Mouse (Mus musculus) cerebellum, adult 9-11 months (tissue): ENCODE data around the gene Adamtsl2.
A peak's percentile ranks its signal among the peaks of the same experiment; 100 is the strongest.

Source experiments
- DNase-seq: peaks from one replicate; pipeline ENCODE4 v3.0.0; 2022

The Adamtsl2 gene

DNA sequence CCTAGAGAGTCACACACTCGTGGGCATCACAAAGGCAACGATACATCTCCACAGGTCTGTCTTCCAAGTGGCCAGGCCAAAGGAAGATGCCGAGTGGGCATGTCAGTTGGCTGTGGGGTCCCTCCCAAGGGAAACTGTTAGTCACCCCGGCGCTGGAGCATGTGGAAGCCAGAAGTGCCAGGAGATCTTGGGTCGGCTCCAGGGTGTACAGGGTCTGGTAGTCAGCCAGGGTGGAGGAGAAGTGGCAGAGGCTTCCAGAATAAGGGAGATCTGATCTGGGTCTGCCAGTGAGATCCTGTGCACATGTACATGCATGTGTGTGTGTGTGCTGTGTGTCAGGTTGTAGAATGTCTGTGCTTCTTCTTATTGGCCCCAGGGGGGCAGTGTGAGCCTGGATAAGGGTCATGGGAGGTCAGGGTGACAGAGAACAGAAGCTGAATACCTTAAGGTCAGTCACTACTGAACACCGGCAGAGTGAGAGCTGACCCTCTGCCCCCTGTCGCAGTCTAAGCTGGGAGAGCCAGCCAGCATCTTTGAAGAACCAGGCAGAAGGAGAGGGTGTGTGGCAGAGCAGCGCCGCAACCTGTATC lies 1.4 kb upstream of the Adamtsl2 start:
- DNase-seq: no peak

DNA sequence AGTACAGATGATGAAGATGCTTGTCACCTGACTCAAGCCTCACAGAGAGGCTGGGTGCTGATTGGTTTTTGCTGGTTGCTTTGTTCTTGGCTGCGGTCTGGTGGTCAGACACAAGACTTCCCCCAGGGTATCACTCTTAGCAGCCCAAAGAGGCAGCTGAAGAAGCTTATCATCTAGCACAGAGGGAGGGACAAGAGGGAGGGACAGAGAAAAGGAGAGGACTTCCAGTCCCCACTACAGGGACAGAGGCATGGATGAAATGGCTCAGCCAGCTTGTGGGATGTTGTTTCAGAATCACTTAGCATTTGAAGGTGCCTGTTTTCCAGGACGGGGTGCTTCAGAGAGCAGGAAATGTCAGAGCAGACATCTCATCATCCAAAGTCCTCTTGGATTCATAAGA lies 867 bp upstream of the Adamtsl2 start:
- no peak for DNase-seq

DNA sequence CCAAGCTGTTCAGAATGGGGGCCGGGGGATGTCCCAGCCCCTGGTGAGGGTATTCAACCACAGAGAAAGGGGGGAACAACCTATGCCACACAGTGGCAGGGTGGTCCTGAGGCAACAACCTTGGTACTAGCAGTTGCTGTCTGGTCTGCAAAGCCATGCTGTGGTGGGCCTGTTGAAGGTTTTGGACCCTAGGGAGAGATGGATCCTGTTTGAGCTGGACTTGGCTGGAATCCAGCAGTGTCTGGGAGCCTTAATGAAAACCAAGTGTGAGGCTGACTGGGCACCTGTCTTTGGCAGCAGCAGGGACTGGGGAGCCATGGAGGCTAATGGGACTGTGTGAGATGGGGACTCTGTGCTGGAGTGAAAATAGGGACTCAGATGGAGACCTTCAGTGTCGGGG lies 470 bp downstream of the Adamtsl2 start:
- no peak for DNase-seq

DNA sequence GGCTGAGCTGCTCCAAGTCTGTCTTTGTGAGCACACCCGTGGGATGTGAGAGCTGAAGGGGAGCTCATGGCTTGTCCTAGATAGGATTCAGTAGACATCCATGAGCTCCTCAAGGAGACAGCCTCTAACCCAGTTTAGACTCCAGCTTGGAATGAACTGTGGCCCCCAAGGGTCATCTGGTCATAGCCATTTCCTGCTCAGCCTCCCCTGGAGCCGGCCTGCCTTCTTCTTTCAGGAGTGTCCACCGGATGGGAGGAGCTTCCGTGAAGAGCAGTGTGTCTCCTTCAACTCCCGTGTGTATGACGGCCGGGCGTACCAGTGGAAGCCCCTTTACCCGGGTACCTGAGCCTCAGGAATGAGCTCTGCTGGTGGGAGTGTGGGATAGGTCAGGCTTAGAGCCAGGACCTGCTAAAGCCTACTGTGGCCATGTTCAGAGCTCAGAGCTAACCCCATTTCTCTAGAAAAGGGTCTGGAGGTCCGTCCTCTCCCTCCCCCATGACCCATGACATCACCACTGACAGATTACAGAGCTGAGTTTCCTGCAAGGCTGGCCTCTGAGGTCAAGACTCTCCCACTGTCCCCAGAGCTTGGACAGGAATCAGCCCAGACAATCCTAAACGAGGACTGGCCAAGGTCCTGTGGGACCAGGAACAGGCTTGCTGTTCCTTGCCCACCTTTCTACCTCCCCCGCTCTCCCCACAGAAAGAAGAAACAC lies 4.7 kb downstream of the Adamtsl2 start:
- no peak for DNase-seq

GRCm38 (mm10) chr2:27084963-27085362 lies 5.8 kb downstream of the Adamtsl2 start:
- no peak for DNase-seq

DNA sequence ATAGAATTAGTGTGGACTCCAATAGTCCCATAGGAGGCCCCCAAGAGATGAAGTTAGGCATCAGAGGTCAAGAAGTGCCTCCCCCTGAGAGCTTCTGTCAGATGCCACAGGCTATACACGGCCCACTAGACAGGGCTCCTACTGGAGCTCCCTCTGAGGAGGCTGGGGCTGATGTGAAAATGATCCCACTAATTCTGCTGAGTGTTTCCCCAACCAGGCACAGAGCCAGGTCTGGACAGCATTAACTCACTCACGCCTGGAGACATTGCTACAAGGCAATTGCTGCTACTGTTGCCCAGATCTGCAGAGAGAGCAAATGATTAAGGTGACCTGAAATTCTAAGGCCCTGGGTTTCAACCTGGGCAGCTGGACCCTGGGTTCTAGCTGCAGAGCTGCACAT lies 6.6 kb downstream of the Adamtsl2 start:
- DNase-seq: no peak

GRCm38 (mm10) chr2:27086483-27087010 lies 7.4 kb downstream of the Adamtsl2 start:
- DNase-seq: no peak

- DNase-seq: no peak
Measured at GRCm38 (mm10) chr2:27087581-27087980, 8.4 kb downstream of the Adamtsl2 start.

DNA sequence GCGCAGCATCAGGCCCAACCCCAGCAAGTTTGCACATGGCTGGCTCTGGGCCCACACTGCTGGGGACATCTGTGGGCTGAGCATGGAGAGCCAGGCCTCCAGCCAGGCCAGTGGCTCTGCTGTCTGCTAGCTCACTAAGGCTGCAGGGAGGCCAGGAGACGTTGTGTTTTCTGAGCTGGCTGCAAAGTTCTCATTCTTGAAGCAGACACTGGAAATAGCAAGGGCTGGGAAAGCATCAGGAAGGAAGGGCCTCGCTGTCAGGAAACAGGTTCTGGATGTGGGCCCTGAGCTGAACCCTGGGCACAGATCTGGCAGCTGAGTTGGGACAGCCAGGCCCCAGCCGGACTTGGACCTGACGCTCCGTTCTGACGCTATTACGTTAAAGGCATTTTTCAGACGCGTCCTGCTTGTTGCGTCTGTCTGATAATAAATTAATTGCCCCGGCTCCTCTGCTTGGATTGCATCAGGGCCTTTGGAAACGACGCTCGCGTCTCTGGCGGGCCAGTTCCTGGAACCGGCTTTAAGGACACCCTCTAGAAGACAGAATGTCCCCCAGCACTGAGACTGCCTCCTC lies 9.0 kb downstream of the Adamtsl2 start:
- no peak for DNase-seq

GRCm38 (mm10) chr2:27088700-27089099 lies 9.5 kb downstream of the Adamtsl2 start:
- DNase-seq: no peak

DNA sequence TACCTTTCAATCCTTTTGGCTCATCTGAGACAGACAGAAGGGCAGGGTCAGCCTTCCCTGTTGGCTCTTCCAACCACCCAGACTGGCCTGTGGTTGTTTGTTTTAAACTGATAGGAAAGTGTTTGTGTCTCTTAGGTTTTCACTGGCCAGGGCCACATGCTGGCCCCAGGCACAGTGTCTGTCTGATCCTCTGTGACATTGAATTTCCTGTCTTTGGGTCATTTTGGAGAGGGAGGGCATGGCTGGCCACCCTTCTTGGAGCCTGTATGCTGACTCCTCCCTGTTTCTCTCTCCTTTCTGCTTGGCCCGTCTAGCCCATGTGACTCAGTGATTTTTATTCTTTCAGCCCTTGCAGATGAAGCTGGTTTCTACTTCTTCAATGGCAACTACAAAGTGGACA lies 10.1 kb downstream of the Adamtsl2 start:
- DNase-seq: no peak

- DNase-seq: no peak
Measured at GRCm38 (mm10) chr2:27095178-27095577, 16.0 kb downstream of the Adamtsl2 start.

DNA sequence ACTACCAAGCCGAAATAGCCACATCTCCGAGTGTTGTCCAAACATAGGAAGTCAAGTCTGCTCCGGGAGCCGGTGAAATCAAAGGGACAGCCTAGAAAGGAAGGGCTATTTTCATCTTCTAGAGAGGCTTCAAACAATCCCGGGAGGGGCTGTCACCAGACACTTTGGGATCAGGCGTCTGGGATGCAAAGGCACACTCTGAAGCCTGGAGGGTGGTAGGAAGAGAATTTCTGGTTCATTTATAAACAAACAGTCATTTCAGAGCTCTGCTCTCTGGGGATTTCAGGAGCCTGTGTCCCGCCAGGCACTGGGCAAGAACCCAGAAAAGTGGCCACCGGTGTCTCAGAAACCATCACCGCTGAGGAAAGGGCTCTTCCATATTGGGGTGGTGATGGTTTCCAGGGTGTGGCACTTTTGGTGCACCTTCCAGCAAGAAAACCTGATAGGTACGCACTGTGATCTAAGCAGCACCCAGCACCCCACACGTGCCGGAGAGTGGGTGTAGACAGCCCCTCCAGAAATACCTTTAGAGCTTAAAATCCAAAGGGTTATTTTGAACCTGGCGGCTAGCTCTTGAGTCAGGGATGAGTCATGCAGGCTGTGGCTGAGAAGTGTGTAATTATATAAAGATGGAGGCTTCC lies 17.3 kb downstream of the Adamtsl2 start:
- no peak for DNase-seq

DNA sequence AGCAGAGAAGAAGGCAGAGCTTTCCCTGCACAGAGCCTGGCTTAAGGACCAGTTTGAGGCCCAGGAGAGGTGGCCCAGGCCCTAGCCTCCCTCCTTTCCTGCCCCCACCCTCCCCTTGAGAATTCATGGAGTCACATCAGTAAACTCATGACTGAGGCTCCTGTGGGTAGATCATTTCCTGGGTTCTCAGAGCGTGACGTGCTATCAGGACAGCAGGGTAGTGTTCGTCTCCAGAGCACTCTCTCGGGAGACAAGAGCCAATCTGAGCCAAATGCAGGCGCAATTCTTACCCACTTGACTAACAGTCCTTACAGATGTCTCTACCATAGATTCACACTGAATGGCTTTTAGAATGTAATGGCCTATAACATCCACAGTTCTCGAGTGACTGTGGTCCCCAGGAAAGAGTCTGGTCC lies 18.1 kb downstream of the Adamtsl2 start:
- DNase-seq: no peak

- DNase-seq: no peak
Measured at GRCm38 (mm10) chr2:27097776-27098175, 18.6 kb downstream of the Adamtsl2 start.

- DNase-seq: no peak
Measured at GRCm38 (mm10) chr2:27103554-27103953, 24.4 kb downstream of the Adamtsl2 start.

- DNase-seq: no peak
Measured at GRCm38 (mm10) chr2:27106816-27107215, 27.6 kb downstream of the Adamtsl2 start.

DNA sequence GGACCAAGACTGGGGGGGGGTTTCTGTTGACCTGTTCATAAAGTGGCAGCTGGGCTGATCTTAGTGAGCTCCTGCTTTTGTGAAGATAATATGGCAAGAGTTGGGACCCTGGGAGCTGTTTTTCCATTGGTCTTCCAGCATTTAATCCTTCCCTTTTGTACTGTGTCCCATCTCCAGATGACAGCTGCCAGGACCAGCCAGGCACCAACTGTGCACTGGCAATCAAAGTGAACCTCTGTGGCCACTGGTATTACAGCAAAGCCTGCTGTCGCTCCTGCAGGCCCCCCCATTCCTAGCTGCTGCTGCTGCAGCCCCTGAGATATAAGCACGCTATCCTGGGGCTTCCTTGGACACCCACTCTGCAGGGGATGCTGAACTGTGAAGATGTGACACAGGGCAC lies 29.0 kb downstream of the Adamtsl2 start:
- no peak for DNase-seq

DNA sequence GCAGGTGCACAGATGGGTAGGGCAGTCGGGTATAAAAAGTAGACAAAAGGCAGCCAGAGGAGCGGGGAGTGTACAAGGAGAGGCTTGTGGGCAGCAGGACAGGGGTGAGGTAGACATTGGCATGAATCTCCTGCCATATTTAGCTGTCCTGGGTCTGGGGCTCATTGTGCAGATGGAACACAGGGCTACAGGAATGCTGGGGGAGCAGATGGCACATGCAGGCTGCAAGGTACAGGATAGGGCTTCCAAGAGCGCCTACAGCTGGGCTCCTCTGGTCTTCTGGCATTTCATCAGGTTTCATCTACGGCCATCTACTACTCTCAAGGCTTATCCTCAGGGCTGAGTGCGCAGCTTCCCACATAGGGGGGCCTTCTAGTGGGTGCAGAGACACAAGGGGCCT lies 29.9 kb downstream of the Adamtsl2 start:
- peak; percentile 83 for DNase-seq

DNA sequence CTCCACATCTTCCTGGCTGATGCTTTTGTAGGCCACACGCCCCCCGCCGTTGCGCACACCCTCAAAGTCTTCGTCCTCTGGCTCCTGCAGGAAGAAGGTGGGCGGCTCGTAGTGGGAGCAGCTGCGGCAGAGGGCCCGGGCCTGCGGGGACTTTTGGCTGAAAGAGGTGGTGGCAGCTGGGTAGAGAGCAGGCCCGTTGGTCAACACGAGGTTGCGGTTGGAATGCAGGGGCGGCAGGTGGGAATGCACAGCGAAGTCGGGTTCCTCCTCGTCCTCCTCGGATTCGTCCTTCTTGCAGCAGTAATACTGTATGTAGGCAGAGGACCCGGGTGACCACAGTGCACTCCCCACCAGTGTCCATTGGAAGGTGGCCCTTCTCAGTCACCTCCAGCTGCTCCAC lies 33.4 kb downstream of the Adamtsl2 start:
- DNase-seq: no peak

- no peak for DNase-seq
Measured at GRCm38 (mm10) chr2:27114169-27114568, 35.0 kb downstream of the Adamtsl2 start.

DNA sequence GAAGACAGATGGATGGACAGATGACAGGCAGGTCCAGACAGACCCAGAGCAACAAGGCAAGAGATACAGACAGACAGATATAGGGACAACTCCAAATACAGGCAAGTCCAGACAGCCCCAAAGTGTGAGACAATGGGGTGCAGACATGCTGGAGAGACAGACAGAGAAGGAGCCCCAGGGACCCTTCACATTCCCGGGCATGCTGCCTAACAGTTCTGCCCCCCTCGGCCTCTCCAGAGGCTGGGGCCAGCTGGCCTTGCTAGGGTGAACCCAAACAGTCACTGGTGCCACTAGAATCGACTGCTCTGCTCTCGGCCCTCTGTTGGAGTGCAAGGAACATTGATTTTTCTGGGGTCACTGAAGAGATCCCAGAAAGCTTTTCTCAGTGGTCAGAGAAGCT lies 39.3 kb downstream of the Adamtsl2 start:
- DNase-seq: no peak

DNA sequence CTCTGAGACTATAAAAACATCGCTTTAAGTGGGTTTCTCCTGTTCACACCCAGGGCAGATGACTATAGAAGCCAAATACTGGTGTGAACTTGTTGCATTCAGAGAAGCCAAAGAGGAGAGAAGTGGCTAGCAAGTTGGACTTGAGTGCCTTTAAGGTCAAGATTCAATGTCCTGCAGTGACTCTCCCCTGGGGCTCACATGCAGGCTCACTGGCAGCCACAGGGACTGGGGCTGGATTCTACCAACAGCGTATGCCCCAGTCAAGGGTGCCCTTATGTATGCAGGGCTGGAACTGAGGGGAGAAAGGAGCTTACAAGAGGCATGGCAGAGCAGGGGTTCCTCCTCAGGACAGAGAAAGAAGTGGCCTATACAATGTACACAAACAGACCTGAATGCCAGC lies 40.6 kb downstream of the Adamtsl2 start:
- DNase-seq: no peak

DNA sequence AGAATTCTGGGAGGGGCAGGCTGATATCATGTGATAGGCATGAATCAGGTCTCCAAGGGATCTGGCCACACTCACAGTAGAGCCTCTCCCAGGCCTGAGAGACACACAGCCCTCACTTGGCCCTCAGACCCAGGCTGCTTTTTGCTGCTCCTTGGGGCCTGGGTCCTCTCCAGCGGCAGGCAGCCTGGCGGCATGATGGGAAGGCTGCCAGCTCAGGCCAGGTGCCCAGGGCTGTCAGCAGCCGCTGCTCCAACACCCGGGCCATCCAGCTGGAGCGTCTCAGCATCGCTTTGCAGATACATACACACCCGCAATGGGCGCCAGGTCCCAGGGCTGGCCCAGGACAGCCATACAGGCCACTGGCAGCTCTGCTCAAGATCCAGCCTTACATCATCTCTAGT lies 41.1 kb downstream of the Adamtsl2 start:
- no peak for DNase-seq
